Mouse (Mus musculus) liver, adult (tissue): ENCODE data around the gene Tmem156.

Experiments
- GATA4 ChIP-seq: IDR thresholded peaks from 2 replicates; pipeline ENCODE4 v1.6.1; 2014; ENCODE audit warnings: mild to moderate bottlenecking, low read length; ENCODE audit not compliant: insufficient replicate concordance

Gene Tmem156

GRCm38 (mm10) chr5:65076087-65076486 is 15.8 kb downstream of the Tmem156 start:
- TF ChIP-seq GATA4: no peak

GRCm38 (mm10) chr5:65074693-65075092 is 17.2 kb downstream of the Tmem156 start:
- no peak for TF ChIP-seq GATA4

DNA sequence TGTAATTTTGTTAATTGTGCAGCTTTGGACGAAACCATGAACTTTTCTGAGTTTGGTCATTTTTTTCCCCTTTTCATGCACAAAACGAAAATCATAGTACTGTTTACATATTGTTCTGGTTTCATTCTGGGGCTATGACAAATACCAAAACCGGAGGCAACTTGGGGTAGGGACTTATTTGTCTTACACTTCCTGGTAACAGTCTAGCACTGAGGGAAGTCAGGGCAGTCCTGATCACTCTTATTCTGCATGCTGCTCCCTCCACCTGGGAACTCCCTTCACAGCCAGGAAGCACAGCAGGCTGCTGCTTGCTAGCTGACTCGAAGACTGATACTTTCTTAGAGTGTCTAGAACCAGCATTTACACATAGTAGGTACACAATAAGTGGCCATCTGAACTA is 18.7 kb downstream of the Tmem156 start:
- no peak for TF ChIP-seq GATA4

GRCm38 (mm10) chr5:65071689-65072118 is 20.2 kb downstream of the Tmem156 start:
- TF ChIP-seq GATA4: no peak

DNA sequence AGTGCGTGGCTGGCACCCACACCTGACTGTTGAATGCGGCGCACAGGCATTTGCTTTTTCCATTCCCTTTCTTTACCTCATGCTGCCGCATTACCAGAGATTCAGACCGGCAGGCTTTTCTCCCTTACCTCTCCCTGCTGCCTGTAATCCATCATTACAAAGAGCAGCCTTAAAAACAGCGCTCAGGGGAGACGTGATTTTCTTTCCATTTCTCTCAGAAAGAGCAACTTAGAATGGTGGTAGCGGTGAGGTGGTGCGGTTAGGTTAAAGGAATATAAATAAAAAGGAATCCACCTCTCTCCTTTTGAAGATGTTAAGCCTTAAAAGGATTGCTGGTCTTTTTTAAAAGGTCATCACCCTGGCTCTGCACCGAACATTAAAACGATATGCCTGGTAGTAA is 22.1 kb downstream of the Tmem156 start:
- no peak for TF ChIP-seq GATA4

DNA sequence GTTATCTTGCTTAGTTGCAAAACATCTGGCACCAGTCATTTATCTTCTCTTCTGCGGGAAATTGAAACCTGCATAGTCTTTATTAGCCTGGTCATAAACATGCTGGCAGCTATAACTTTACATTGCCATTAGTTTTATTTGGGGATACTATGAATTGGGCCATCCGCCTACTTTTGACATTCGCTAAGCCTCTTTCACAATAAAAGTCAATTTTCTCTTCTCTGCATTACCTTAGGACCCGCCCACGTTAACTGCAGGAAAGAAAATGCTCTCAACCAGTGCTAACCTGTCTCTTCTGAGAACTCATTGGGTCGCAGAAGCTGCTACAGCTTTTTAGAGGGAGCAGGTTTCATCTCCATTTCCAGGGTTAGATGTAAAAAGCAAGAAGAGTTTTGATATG is 23.8 kb downstream of the Tmem156 start:
- no peak for TF ChIP-seq GATA4

GRCm38 (mm10) chr5:65063266-65063665 is 28.7 kb downstream of the Tmem156 start:
- TF ChIP-seq GATA4: no peak

GRCm38 (mm10) chr5:65062236-65062635 is 29.7 kb downstream of the Tmem156 start:
- TF ChIP-seq GATA4: no peak

DNA sequence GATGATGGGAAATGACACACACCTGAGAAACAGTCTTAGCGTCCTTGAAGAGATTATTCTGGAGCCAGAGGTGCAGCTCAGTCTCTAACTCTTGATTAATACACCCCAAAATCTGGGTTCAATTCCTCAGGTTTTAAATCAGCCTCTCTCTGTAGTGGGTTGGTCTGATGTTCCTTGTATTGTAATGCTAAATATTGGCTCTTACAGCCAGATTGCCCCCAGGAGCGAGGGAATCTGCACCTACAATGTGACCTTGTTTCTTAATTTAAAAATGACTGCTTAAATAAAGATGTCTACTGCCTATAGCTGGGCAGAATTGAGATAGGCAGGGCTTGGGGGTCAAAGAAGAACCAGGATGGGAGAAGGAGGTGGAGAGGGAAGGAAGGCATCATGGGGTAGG is 32.1 kb downstream of the Tmem156 start:
- no peak for TF ChIP-seq GATA4

GRCm38 (mm10) chr5:65057596-65057995 is 34.3 kb downstream of the Tmem156 start:
- TF ChIP-seq GATA4: no peak

- no peak for TF ChIP-seq GATA4
These were observed 40.4 kb downstream of the Tmem156 start for GRCm38 (mm10) chr5:65051513-65051912.

GRCm38 (mm10) chr5:65049880-65050279 is 42.1 kb downstream of the Tmem156 start:
- no peak for TF ChIP-seq GATA4

- no peak for TF ChIP-seq GATA4
These were observed 44.6 kb downstream of the Tmem156 start for GRCm38 (mm10) chr5:65047285-65047855.

DNA sequence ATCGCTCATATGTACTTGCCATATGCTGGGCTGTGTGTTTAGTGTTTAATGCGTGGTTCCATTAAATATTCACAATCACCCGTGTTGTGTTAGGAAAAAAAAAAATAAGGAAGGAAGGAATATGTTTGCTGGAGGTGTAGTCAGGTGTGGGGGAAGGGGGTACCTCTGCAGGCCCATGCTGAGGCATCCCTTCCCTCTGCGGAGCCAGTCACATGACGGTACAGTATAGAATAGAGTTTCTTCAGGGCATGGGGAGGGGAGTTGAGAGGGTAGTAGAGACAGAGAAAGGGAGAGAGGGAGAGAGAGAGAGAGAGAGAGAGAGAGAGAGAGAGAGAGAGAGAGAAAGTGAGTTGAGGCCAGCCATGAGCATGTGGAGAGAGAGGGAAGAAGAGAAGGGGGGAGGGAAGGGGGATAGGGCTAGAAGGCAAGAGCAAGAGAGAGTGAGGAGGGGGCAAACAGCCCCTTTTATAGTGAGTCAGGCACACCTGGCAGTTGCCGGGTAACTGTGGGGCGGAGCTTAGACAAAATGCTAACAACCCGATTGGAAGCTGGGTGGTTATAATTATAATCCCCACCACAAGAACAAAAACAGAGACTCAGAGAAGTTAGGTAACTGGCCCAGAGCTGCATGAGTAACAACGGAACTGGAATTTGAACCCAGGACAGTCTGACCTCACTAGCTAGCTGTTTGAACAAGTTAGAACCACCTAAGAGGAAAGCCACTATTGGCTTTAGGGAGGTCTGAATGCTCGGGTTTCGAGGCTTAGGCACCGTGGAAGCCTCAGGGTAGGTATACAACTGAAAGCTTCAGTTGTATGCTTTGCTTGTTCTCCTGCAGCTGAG is 45.3 kb downstream of the Tmem156 start:
- no peak for TF ChIP-seq GATA4

DNA sequence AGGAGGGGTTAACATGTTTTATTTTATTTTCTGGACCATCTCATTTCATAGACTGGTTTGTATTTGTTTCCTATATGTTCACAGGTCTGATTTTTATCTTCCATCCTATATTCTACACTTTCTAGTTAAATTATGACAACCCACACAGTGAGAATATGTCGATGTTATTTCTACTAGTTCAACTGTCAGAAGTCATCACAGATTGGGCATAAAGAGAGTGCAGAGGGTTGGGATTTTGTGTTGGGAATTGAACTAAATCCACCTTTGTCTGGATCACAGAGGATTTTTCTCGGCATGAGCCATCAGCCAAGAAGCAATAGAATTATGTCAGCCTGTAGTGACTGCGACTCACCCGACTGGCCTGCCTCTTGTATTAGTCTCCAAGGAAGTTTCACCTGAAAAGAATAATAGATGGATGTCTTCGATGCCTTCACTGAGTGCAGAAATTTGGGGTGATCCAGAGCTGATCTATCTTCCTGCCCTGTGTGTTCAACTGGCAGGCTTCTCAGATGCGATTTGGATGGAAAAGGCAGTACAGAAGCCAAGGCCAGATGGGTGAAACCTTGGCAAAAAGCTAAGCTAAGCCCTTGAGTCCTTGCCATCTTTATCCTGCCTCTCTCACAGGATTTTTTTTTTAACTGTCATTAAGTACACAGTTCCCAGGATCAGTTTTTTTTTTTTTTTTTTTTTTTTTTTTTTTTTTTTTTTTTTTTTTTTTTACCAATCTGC is 46.1 kb downstream of the Tmem156 start:
- TF ChIP-seq GATA4: no peak

- no peak for TF ChIP-seq GATA4
These were observed 48.5 kb downstream of the Tmem156 start for GRCm38 (mm10) chr5:65043407-65043895.
